Comparison of ENCODE assay signal across 8 mouse cellular contexts in genomic region chr10:59880029-59880386, GRCm38 (mm10). TPM values are rescaled to one million over a fixed set of nuclear protein-coding genes. Genes with fewer than 3 reads are reported as not detected.
DNase-seq lines count a peak whose midpoint lies in the region; ATAC-seq lines count a peak whose summit lies in the region.

No protein-coding gene starts in this region.

- WGBS in lung, embryonic 16.5 days = 1% methylated on average over 13 of the region's 13 CpGs
- WGBS in liver, embryonic 11.5 days = 2% methylated on average over 13 of the region's 13 CpGs
- WGBS in stomach, embryonic 15.5 days = under 1% methylated on average over 13 of the region's 13 CpGs

- no peak for DNase-seq in lung, adult 18-20 months
- DNase-seq in liver, embryonic 11.5 days (ENCODE audit: low spot score) = no peak
- no peak for DNase-seq in layer of hippocampus, postnatal 14 days (ENCODE audit: low spot score in 2 of 2)
- DNase-seq in cerebellum, postnatal 25 days = no peak
- no peak for DNase-seq in cerebellum, adult 18-20 months

- H3K4me3 ChIP-seq in lung, embryonic 16.5 days (ENCODE audit: low read length) = peak overlapping the region; percentile 95
- peak overlapping the region; percentile 94 for H3K4me3 ChIP-seq in liver, embryonic 11.5 days (ENCODE audit: low read depth, low read length)
- H3K4me3 ChIP-seq in stomach, embryonic 15.5 days (replicated peaks) = peak overlapping the region; percentile 89

- H3K36me3 ChIP-seq in lung, embryonic 16.5 days (ENCODE audit: control insufficient read depth, insufficient read depth, low read length) = no peaks in the 10 kb centered on the region
- H3K36me3 ChIP-seq in liver, embryonic 11.5 days (ENCODE audit: control insufficient read depth, insufficient read depth, low read length) = no peaks in the 10 kb centered on the region
- H3K36me3 ChIP-seq in stomach, embryonic 15.5 days = peaks cover 7% of the 10 kb centered on the region; the same call in 1 of the 2 replicates

- H3K9me3 ChIP-seq in lung, embryonic 16.5 days (ENCODE audit: control insufficient read depth, low read length) = no peaks in the 10 kb centered on the region
- no peaks in the 10 kb centered on the region for H3K9me3 ChIP-seq in liver, embryonic 11.5 days (ENCODE audit: control insufficient read depth, low read length)
- no peaks in the 10 kb centered on the region for H3K9me3 ChIP-seq in stomach, embryonic 15.5 days

- peak overlapping the region; percentile 100 for H3K27ac ChIP-seq in lung, embryonic 16.5 days (ENCODE audit: low read length)
- peak overlapping the region; percentile 98 for H3K27ac ChIP-seq in liver, embryonic 11.5 days (ENCODE audit: low read depth, low read length)
- peak overlapping the region; percentile 100 for H3K27ac ChIP-seq in stomach, embryonic 15.5 days

- peak; percentile 68 for ATAC-seq in lung, embryonic 16.5 days (ENCODE audit: low read depth)
- ATAC-seq in erythroid progenitor cell, adult 5-6 weeks (replicated peaks; ENCODE audit: low FRiP score, poor library complexity, severe bottlenecking) = peak; percentile 36
- ATAC-seq in liver, embryonic 11.5 days (replicated peaks; ENCODE audit: low FRiP score) = peak; percentile 18
- ATAC-seq in stomach, embryonic 15.5 days (ENCODE audit: insufficient read depth, low FRiP score, low read depth) = peak; percentile 30; the same call in 1 of the 2 replicates

- no peaks in the 10 kb centered on the region for H3K27me3 ChIP-seq in lung, embryonic 16.5 days (ENCODE audit: control insufficient read depth, insufficient read depth, low read depth, low read length)
- H3K27me3 ChIP-seq in liver, embryonic 11.5 days (replicated peaks; ENCODE audit: control insufficient read depth, insufficient read depth, low read length) = no peaks in the 10 kb centered on the region
- H3K27me3 ChIP-seq in stomach, embryonic 15.5 days (replicated peaks) = no peaks in the 10 kb centered on the region

- H3K4me1 ChIP-seq in lung, embryonic 16.5 days (replicated peaks; ENCODE audit: control insufficient read depth, insufficient read depth, low read length) = peaks cover 11% of the 10 kb centered on the region
- peaks cover 30% of the 10 kb centered on the region for H3K4me1 ChIP-seq in liver, embryonic 11.5 days (replicated peaks; ENCODE audit: control insufficient read depth, insufficient read depth, low read length)
- H3K4me1 ChIP-seq in stomach, embryonic 15.5 days = peaks cover 16% of the 10 kb centered on the region

- peak overlapping the region; percentile 99 for H3K9ac ChIP-seq in lung, embryonic 16.5 days (ENCODE audit: low read length)
- peak overlapping the region; percentile 93 for H3K9ac ChIP-seq in liver, embryonic 11.5 days (ENCODE audit: low read depth, low read length)
- H3K9ac ChIP-seq in stomach, embryonic 15.5 days = peak overlapping the region; percentile 90

- peak overlapping the region; percentile 82 for H3K4me2 ChIP-seq in lung, embryonic 16.5 days (ENCODE audit: low read depth, low read length)
- peak overlapping the region; percentile 86 for H3K4me2 ChIP-seq in liver, embryonic 11.5 days
- peak overlapping the region; percentile 72 for H3K4me2 ChIP-seq in stomach, embryonic 15.5 days

RNA-seq across cellular contexts. Expression of gene Dnajb12, which starts 0.7 kb away (rescaled TPM):
- 24.2 and 27.1 TPM in 2 replicates for polyA plus RNA-seq in lung, embryonic 16.5 days (2015; fragmentation: Nextera tagmentation; extraction: Ambion mirVana)
- total RNA-seq in erythroid progenitor cell, adult 5-6 weeks (2015; ENCODE audit: low replicate concordance) = 27.2 and 34.2 TPM in 2 replicates
- 30.4 and 32.7 TPM in 2 replicates for total RNA-seq in erythroid progenitor cell, adult 5-6 weeks (2017; ENCODE audit: low replicate concordance)
- polyA plus RNA-seq in liver, embryonic 11.5 days (2014; fragmentation: Nextera tagmentation; extraction: Ambion mirVana) = 27.4 and 30.2 TPM in 2 replicates
- 20.6 and 22.0 TPM in 2 replicates for polyA plus RNA-seq in stomach, embryonic 15.5 days (2015; fragmentation: Nextera tagmentation; extraction: Ambion mirVana)
- 10 to 100 TPM; 48.0 to 50.1 TPM for total RNA-seq in layer of hippocampus, postnatal 14 days (2021)

Comparison
In these comparisons a context has a peak if more than half of its experiments do, and no peak if none do; other contexts are left out.
1. ATAC-seq: peak in every context shown above with its lines; median percentile 68 in lung, embryonic 16.5 days; 36 in erythroid progenitor cell, adult 5-6 weeks; 30 in stomach, embryonic 15.5 days; 18 in liver, embryonic 11.5 days.